Mouse (Mus musculus) MEL (cell line): ENCODE results near the gene C1ql1. TPM values are rescaled to one million over a fixed set of nuclear protein-coding genes. Genes with fewer than 3 reads are reported as not detected.

Source experiments
- DNase-seq: peaks from one replicate; pipeline ENCODE4 v3.0.0; 2011; ENCODE audit warnings: low read depth, low spot score
- H3K27ac ChIP-seq: 2 replicates; pipeline ENCODE4 v1.5.1; 2012; ENCODE audit warnings: low read depth, mild to moderate bottlenecking, control low read depth, low read length, moderate library complexity; ENCODE audit not compliant: control insufficient read depth
- H3K27me3 ChIP-seq, 2 experiments: fragments of 150-350 bp in 1 of 2; sonication (generic) in 1 of 2; 2 replicates each; pipeline ENCODE4 v1.6.1; 2012; ENCODE audit warnings: low read length in 2 of 2, mild to moderate bottlenecking in 2 of 2, improper control_type of control experiment in 1 of 2, moderate library complexity in 1 of 2; ENCODE audit not compliant: insufficient read depth in 2 of 2, control insufficient read depth in 1 of 2
- H3K36me3 ChIP-seq, 2 experiments: 2 replicates each; pipeline ENCODE4 v1.6.1; 2012 to 2014; ENCODE audit warnings: low read length in 2 of 2, improper control_type of control experiment in 1 of 2, inconsistent platforms in 1 of 2, mild to moderate bottlenecking in 1 of 2; ENCODE audit not compliant: insufficient read depth in 2 of 2, control insufficient read depth in 1 of 2
- H3K4me1 ChIP-seq, 2 experiments: fragments of 150-350 bp in 1 of 2; sonication (generic) in 1 of 2; 2 replicates each; pipeline ENCODE4 v1.6.1; 2012; ENCODE audit warnings: low read length in 2 of 2, improper control_type of control experiment in 1 of 2, mild to moderate bottlenecking in 1 of 2; ENCODE audit not compliant: insufficient read depth in 2 of 2, control insufficient read depth in 1 of 2
- H3K4me3 ChIP-seq, 2 experiments: fragments of 150-350 bp in 1 of 2; sonication (generic) in 1 of 2; 2 replicates each; pipeline ENCODE4 v1.5.1; 2012; ENCODE audit warnings: low read depth in 2 of 2, low read length in 2 of 2, mild to moderate bottlenecking in 2 of 2, moderate library complexity in 2 of 2, control low read depth in 1 of 2, improper control_type of control experiment in 1 of 2; ENCODE audit not compliant: control insufficient read depth in 1 of 2, insufficient read depth in 1 of 2
- H3K79me2 ChIP-seq: 2 replicates; pipeline ENCODE4 v1.6.1; 2012; ENCODE audit warnings: mild to moderate bottlenecking, low read length, moderate library complexity; ENCODE audit not compliant: control insufficient read depth, poor library complexity, insufficient read depth
- H3K9ac ChIP-seq: 2 replicates; pipeline ENCODE4 v1.6.1; 2012; ENCODE audit warnings: low read depth, mild to moderate bottlenecking, control low read depth, low read length, moderate library complexity; ENCODE audit not compliant: control insufficient read depth, poor library complexity, severe bottlenecking
- H3K9me3 ChIP-seq: fragments of 150-350 bp; sonication (generic); replicated peaks from 2 replicates; pipeline ENCODE4 v1.6.1; 2012; ENCODE audit warnings: mild to moderate bottlenecking, low read length, improper control_type of control experiment, moderate library complexity; ENCODE audit not compliant: insufficient read depth
- BHLHE40 ChIP-seq: IDR thresholded peaks from 2 replicates; pipeline ENCODE4 v1.6.1; 2012; ENCODE audit warnings: low read depth, mild to moderate bottlenecking, inconsistent platforms, low read length, improper control_type of control experiment, borderline replicate concordance
- CHD1 ChIP-seq: IDR thresholded peaks from 2 replicates; pipeline ENCODE4 v1.6.1; 2012; ENCODE audit warnings: low read depth, mild to moderate bottlenecking, inconsistent platforms, low read length, improper control_type of control experiment
- ELF1 ChIP-seq: IDR thresholded peaks from 2 replicates; pipeline ENCODE4 v1.6.1; 2014; ENCODE audit warnings: low read depth, mild to moderate bottlenecking, inconsistent platforms, low read length, improper control_type of control experiment, moderate library complexity
- EP300 ChIP-seq, 2 experiments: IDR thresholded peaks; 2 replicates each; pipeline ENCODE4 v1.6.1; 2011; ENCODE audit warnings: improper control_type of control experiment in 2 of 2, low read length in 2 of 2, low read depth in 1 of 2, mild to moderate bottlenecking in 1 of 2
- ETS1 ChIP-seq: IDR thresholded peaks from 2 replicates; pipeline ENCODE4 v1.6.1; 2012; ENCODE audit warnings: low read depth, mild to moderate bottlenecking, inconsistent platforms, low read length, improper control_type of control experiment, moderate library complexity
- HCFC1 ChIP-seq: IDR thresholded peaks from 2 replicates; pipeline ENCODE4 v1.6.1; 2012; ENCODE audit warnings: low read depth, mild to moderate bottlenecking, inconsistent platforms, low read length, improper control_type of control experiment, moderate library complexity
- MAFK ChIP-seq: IDR thresholded peaks from 2 replicates; pipeline ENCODE4 v1.6.1; 2011; ENCODE audit warnings: low read depth, mild to moderate bottlenecking, low read length, improper control_type of control experiment, borderline replicate concordance
- MXI1 ChIP-seq: IDR thresholded peaks from 2 replicates; pipeline ENCODE4 v1.6.1; 2011; ENCODE audit warnings: mild to moderate bottlenecking, low read depth, low read length, improper control_type of control experiment
- NELFE ChIP-seq: IDR thresholded peaks from 2 replicates; pipeline ENCODE4 v1.6.1; 2011; ENCODE audit warnings: low read depth, low read length, improper control_type of control experiment
- POLR2AphosphoS2 ChIP-seq: IDR thresholded peaks from 2 replicates; pipeline ENCODE4 v1.6.1; 2011; ENCODE audit warnings: low read length, improper control_type of control experiment
- RCOR1 ChIP-seq: IDR thresholded peaks from 2 replicates; pipeline ENCODE4 v1.6.1; 2012; ENCODE audit warnings: low read depth, mild to moderate bottlenecking, inconsistent platforms, low read length, improper control_type of control experiment
- TBP ChIP-seq: IDR thresholded peaks from 2 replicates; pipeline ENCODE4 v1.8.0; 2011; ENCODE audit warnings: low read depth, low read length, improper control_type of control experiment
- TCF12 ChIP-seq: IDR thresholded peaks from 2 replicates; pipeline ENCODE4 v1.6.1; 2014; ENCODE audit warnings: low read depth, mild to moderate bottlenecking, inconsistent platforms, low read length, improper control_type of control experiment, moderate library complexity
- USF1 ChIP-seq: IDR thresholded peaks from 2 replicates; pipeline ENCODE4 v1.6.1; 2014; ENCODE audit warnings: low read depth, mild to moderate bottlenecking, inconsistent platforms, low read length, improper control_type of control experiment, moderate library complexity
- ZC3H11A ChIP-seq: IDR thresholded peaks from 2 replicates; pipeline ENCODE4 v1.6.1; 2012; ENCODE audit warnings: low read depth, mild to moderate bottlenecking, inconsistent platforms, low read length, improper control_type of control experiment
- ZNF384 ChIP-seq: IDR thresholded peaks from 2 replicates; pipeline ENCODE4 v1.6.1; 2012; ENCODE audit warnings: low read depth, mild to moderate bottlenecking, inconsistent platforms, low read length, improper control_type of control experiment
- polyA plus RNA-seq, 2 experiments: library from polyadenylated mRNA; stranded (reverse) in 1 of 2; unstranded in 1 of 2; fragments of >175 nt in 1 of 2; fragments of >200 nt in 1 of 2; gene quantifications; 2 replicates each; pipeline versions ENCODE4 v1.2.1 to v1.2.4; 2012; ENCODE audit warnings: low replicate concordance in 2 of 2, low read depth in 1 of 2; ENCODE audit not compliant: insufficient read length in 2 of 2, insufficient read depth in 1 of 2, missing spikeins in 1 of 2
- total RNA-seq: library from RNA; depleted of rRNA; stranded (reverse); fragments of 300-350 nt; gene quantifications from 2 replicates; pipeline ENCODE4 v1.2.3, GENCODE M21; 2012

The C1ql1 gene
- total and polyA plus RNA-seq, 3 experiments: not detected

DNA sequence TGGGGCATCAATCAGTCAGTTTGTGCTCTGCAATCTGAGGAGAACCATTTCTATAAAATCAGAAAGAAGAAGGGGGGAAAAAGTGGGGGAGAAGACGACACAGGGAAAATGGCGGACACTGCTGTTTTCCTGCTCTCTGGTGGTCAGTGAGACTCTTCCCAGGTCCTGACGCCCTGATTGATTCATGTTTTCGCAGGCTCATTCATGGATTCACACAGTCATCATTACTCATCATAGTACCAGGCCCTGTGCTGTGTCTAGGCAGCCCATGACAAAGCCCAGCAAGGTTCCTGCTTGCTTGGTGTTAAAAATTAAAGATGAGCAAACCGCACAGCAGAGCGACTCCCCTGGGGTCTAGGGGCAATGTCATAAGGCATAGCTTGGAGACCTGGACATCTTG lies 11.9 kb upstream of the C1ql1 start:
- Histone ChIP-seq H3K9ac (no peak overlapping the region), H3K9me3 (no peaks in the 10 kb centered on the region), H3K79me2 (no peaks in the 10 kb centered on the region), H3K4me3 (no peak overlapping the region), H3K27me3 (peaks cover 6 to 16% of the 10 kb centered on the region in 2 experiments; a peak in 3 of 4 replicates), H3K27ac (no peak overlapping the region), H3K36me3 (no peaks in the 10 kb centered on the region), H3K4me1 (no peaks in the 10 kb centered on the region)
- TF ChIP-seq ZC3H11A: no peak
- no peak for TF ChIP-seq USF1
- no peak for TF ChIP-seq TBP
- TF ChIP-seq MAFK: no peak
- no peak for TF ChIP-seq EP300 (IDR thresholded peaks at IDR 0.05; ENCODE audit: low read depth in 1 of 2, low read length in 2 of 2)
- TF ChIP-seq CHD1: no peak
- TF ChIP-seq TCF12: no peak
- no peak for TF ChIP-seq POLR2AphosphoS2
- TF ChIP-seq MXI1: no peak
- no peak for TF ChIP-seq ELF1
- TF ChIP-seq ETS1: no peak
- no peak for TF ChIP-seq HCFC1
- TF ChIP-seq NELFE: no peak
- no peak for TF ChIP-seq ZNF384
- TF ChIP-seq BHLHE40: no peak
- DNase-seq: no peak

DNA sequence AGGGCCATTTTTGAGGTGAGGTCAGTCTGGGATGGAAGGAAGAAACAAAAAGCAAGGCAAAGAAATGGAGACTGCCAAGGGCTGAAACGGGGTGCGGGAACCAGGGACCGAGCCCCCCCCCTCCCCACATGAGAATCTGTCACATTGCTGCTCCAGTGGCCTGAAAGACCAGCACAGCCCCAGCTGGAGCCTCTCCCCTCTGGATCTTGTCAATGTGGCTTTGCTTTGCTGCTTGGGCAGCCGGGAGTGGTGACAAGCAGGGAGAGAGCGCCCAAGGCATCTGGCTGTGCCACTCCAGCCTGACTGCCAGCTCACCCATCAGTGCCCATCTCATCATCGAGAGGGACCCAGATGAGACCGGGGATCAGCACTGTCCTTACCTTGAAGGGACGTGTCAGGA lies 11.2 kb upstream of the C1ql1 start:
- Histone ChIP-seq H3K9ac (no peak overlapping the region), H3K27me3 (peaks cover 13 to 18% of the 10 kb centered on the region in 2 experiments), H3K36me3 (no peaks in the 10 kb centered on the region), H3K4me1 (no peaks in the 10 kb centered on the region), H3K27ac (no peak overlapping the region), H3K9me3 (no peaks in the 10 kb centered on the region), H3K79me2 (no peaks in the 10 kb centered on the region), H3K4me3 (no peak overlapping the region)
- DNase-seq: no peak
- TF ChIP-seq POLR2AphosphoS2 (no peak), HCFC1 (no peak), MXI1 (no peak), RCOR1 (no peak)
